Mouse (Mus musculus) megakaryocyte, embryonic 14.5 days (primary cell): ENCODE measurements around the gene Nr1h3.

Experiments used
- FLI1 ChIP-seq: IDR thresholded peaks from 2 replicates; pipeline ENCODE4 v1.6.1; 2012; ENCODE audit warnings: low read length, inconsistent platforms, mixed read lengths
- GATA1 ChIP-seq: IDR thresholded peaks from 3 replicates; pipeline ENCODE4 v1.6.1; 2012; ENCODE audit warnings: mixed read lengths, low read length, inconsistent platforms, borderline replicate concordance

- TF ChIP-seq GATA1 (no peak), FLI1 (no peak)
Observed at GRCm38 (mm10) chr2:91182016-91182404, 20.6 kb downstream of the Nr1h3 start.
